Mouse (Mus musculus) neural tube, embryonic 13.5 days (tissue): ENCODE data around the gene Wdr89. TPM values are rescaled to one million over a fixed set of nuclear protein-coding genes. Genes with fewer than 3 reads are reported as not detected.

ENCODE experiments used
- ATAC-seq: fragments of 200-750 bp; cut with Nextera tagmentation; 2 replicates; pipeline ENCODE4 v1.8.0; 2017; ENCODE audit warnings: low read depth, mild to moderate bottlenecking, moderate TSS enrichment, moderate library complexity
- H3K27ac ChIP-seq: fragments of 300-500 bp; sonication (generic); replicated peaks from 2 replicates; pipeline ENCODE4 v1.5.1; 2015; ENCODE audit warnings: moderate library complexity, mild to moderate bottlenecking, inconsistent platforms
- H3K27me3 ChIP-seq: fragments of 300-500 bp; sonication (generic); 2 replicates; pipeline ENCODE4 v1.6.1; 2015; ENCODE audit warnings: mild to moderate bottlenecking, inconsistent platforms
- H3K36me3 ChIP-seq: fragments of 300-500 bp; sonication (generic); 2 replicates; pipeline ENCODE4 v1.6.1; 2015; ENCODE audit warnings: mild to moderate bottlenecking, inconsistent platforms
- H3K4me1 ChIP-seq: fragments of 300-500 bp; sonication (generic); replicated peaks from 2 replicates; pipeline ENCODE4 v1.6.1; 2015; ENCODE audit warnings: inconsistent platforms
- H3K4me2 ChIP-seq: fragments of 300-500 bp; sonication (generic); 2 replicates; pipeline ENCODE4 v1.6.1; 2015; ENCODE audit warnings: inconsistent platforms, mild to moderate bottlenecking, moderate library complexity
- H3K4me3 ChIP-seq: fragments of 300-500 bp; sonication (generic); 2 replicates; pipeline ENCODE4 v1.5.1; 2015; ENCODE audit warnings: mild to moderate bottlenecking, inconsistent platforms
- H3K9ac ChIP-seq: fragments of 300-500 bp; sonication (generic); 2 replicates; pipeline ENCODE4 v1.6.1; 2015; ENCODE audit warnings: moderate library complexity, mild to moderate bottlenecking, inconsistent platforms
- H3K9me3 ChIP-seq: fragments of 300-500 bp; sonication (generic); 2 replicates; pipeline ENCODE4 v1.6.1; 2016; ENCODE audit warnings: inconsistent platforms
- WGBS: fragments of 180-500 bp; shearing (Covaris S2); methylation state at CpG from one replicate; pipeline ENCODE4 v1.1.7; 2015; 5-methylcytosine and 5-hydroxymethylcytosine counted together
- polyA plus RNA-seq: library from polyadenylated mRNA; unstranded; fragments of >200 nt; fragmentation: Nextera tagmentation; extraction: Ambion mirVana; gene quantifications from 2 replicates; pipeline ENCODE4 v1.2.1, GENCODE M21; 2015

The Wdr89 gene
- polyA plus RNA-seq, 1 experiment from 2014 or later = 5.4 TPM

GRCm38 (mm10) chr12:75597707-75598106, 71.6 kb downstream of the Wdr89 start:
- no peak for ATAC-seq
- Histone ChIP-seq H3K27ac (no peak overlapping the region), H3K36me3 (peaks cover 6% of the 10 kb centered on the region), H3K27me3 (no peaks in the 10 kb centered on the region), H3K4me3 (no peak overlapping the region), H3K4me2 (no peak overlapping the region), H3K9me3 (no peaks in the 10 kb centered on the region), H3K9ac (no peak overlapping the region), H3K4me1 (peaks cover 24% of the 10 kb centered on the region)
- WGBS = 89% methylated on average over 4 of the region's 4 CpGs

- Histone ChIP-seq H3K4me1 (peaks cover 24% of the 10 kb centered on the region), H3K9me3 (no peaks in the 10 kb centered on the region), H3K27me3 (no peaks in the 10 kb centered on the region), H3K9ac (peak within 1 kb of the TSS; percentile 98), H3K36me3 (peaks cover 16% of the 10 kb centered on the region), H3K4me2 (peak within 1 kb of the TSS; percentile 86), H3K4me3 (peak within 1 kb of the TSS; percentile 100), H3K27ac (peak within 1 kb of the TSS; percentile 98)
- ATAC-seq = peak; percentile 99
- WGBS = under 1% methylated on average over 65 of the region's 72 CpGs
These were observed 73.0 kb downstream of the Wdr89 start, which contains the start of gene Ppp2r5e for GRCm38 (mm10) chr12:75596154-75597002. Gene Ppp2r5e (minus strand): TSS chr12:75596245.

- H3K27ac ChIP-seq = peak overlapping the region; percentile 98
- peaks cover 22% of the 10 kb centered on the region for H3K36me3 ChIP-seq
- no peaks in the 10 kb centered on the region for H3K9me3 ChIP-seq
- no peaks in the 10 kb centered on the region for H3K27me3 ChIP-seq
- H3K4me3 ChIP-seq = peak overlapping the region; percentile 100
- H3K9ac ChIP-seq = peak overlapping the region; percentile 98
- under 1% methylated on average over 93 of the region's 97 CpGs for WGBS
- peak overlapping the region; percentile 86 for H3K4me2 ChIP-seq
- peaks cover 24% of the 10 kb centered on the region for H3K4me1 ChIP-seq
- ATAC-seq = peak; percentile 41
These were observed 73.8 kb downstream of the Wdr89 start for GRCm38 (mm10) chr12:75595291-75596153.

- no peaks in the 10 kb centered on the region for H3K9me3 ChIP-seq
- no peak overlapping the region for H3K27ac ChIP-seq
- H3K27me3 ChIP-seq = no peaks in the 10 kb centered on the region
- H3K4me2 ChIP-seq = peak overlapping the region; percentile 86
- 42% methylated on average over 5 of the region's 5 CpGs for WGBS
- H3K36me3 ChIP-seq = peaks cover 34% of the 10 kb centered on the region
- no peak for ATAC-seq
- H3K4me1 ChIP-seq = peaks cover 24% of the 10 kb centered on the region
- H3K9ac ChIP-seq = peak overlapping the region; percentile 98
- peak overlapping the region; percentile 100 for H3K4me3 ChIP-seq
These were observed 74.9 kb downstream of the Wdr89 start for GRCm38 (mm10) chr12:75594404-75594803.

GRCm38 (mm10) chr12:75593817-75594216, 75.5 kb downstream of the Wdr89 start:
- Histone ChIP-seq H3K9ac (no peak overlapping the region), H3K4me1 (peaks cover 24% of the 10 kb centered on the region), H3K9me3 (no peaks in the 10 kb centered on the region), H3K4me3 (peak overlapping the region; percentile 14; the same call in 1 of the 2 replicates), H3K27me3 (no peaks in the 10 kb centered on the region), H3K27ac (no peak overlapping the region), H3K36me3 (peaks cover 38% of the 10 kb centered on the region), H3K4me2 (peak overlapping the region; percentile 86)
- ATAC-seq = no peak
- WGBS = 77% methylated on average over 4 of the region's 4 CpGs

GRCm38 (mm10) chr12:75587501-75587900, 81.8 kb downstream of the Wdr89 start:
- H3K9ac ChIP-seq = no peak overlapping the region
- no peaks in the 10 kb centered on the region for H3K27me3 ChIP-seq
- no peak overlapping the region for H3K27ac ChIP-seq
- H3K4me2 ChIP-seq = no peak overlapping the region
- H3K4me3 ChIP-seq = no peak overlapping the region
- H3K4me1 ChIP-seq = no peaks in the 10 kb centered on the region
- H3K9me3 ChIP-seq = no peaks in the 10 kb centered on the region
- H3K36me3 ChIP-seq = peaks cover 51% of the 10 kb centered on the region
- no peak for ATAC-seq

- H3K9me3 ChIP-seq = no peaks in the 10 kb centered on the region
- no peaks in the 10 kb centered on the region for H3K4me1 ChIP-seq
- no peak overlapping the region for H3K4me2 ChIP-seq
- no peak overlapping the region for H3K27ac ChIP-seq
- no peaks in the 10 kb centered on the region for H3K27me3 ChIP-seq
- peaks cover 24% of the 10 kb centered on the region for H3K36me3 ChIP-seq
- no peak overlapping the region for H3K9ac ChIP-seq
- no peak for ATAC-seq
- 74% methylated on average over 3 of the region's 3 CpGs for WGBS
- no peak overlapping the region for H3K4me3 ChIP-seq
These were observed 85.6 kb downstream of the Wdr89 start for GRCm38 (mm10) chr12:75583776-75584175.

Other genes with a start within 250 kb of the Wdr89 start
- gene Ppp2r5e, start 73.3 kb downstream of the Wdr89 start, polyA plus RNA-seq = 19.6 and 19.8 TPM in 2 replicates
- gene Sgpp1, start 66.2 kb upstream of the Wdr89 start, polyA plus RNA-seq = 8.0 and 8.6 TPM in 2 replicates
- 48.5 and 53.5 TPM in 2 replicates for gene Syne2, start 148.6 kb upstream of the Wdr89 start, polyA plus RNA-seq